Mouse (Mus musculus): ENCODE measurements around the gene Hspb1. TPM values are rescaled to one million over a fixed set of nuclear protein-coding genes. Genes with fewer than 3 reads are reported as not detected.

The Hspb1 gene
- 100 to 1,000 TPM; 239 to 482 TPM for total RNA-seq (2021)
- long read RNA-seq, experiment 1, transcript Hspb1-201 (3 exons, 903 nt), result major isoform, 149 of 154 reads
- long read RNA-seq, experiment 1, partial matches to known transcripts, result 4 of 154 reads
- long read RNA-seq, experiment 1, other reads (novel, unspliced or antisense), result 1 of 154 reads
- long read RNA-seq, experiment 2, transcript Hspb1-201 (3 exons, 903 nt), result major isoform, 99 of 100 reads
- long read RNA-seq, experiment 2, partial matches to known transcripts, result 0 of 100 reads
- long read RNA-seq, experiment 2, other reads (novel, unspliced or antisense), result 1 of 100 reads

GRCm38 (mm10) chr5:135887675-135888102 is at the start of gene Hspb1:
Gene Hspb1 (plus strand): TSS chr5:135887919.
- peak; percentile 94 for DNase-seq (ENCODE audit: low spot score)

DNA sequence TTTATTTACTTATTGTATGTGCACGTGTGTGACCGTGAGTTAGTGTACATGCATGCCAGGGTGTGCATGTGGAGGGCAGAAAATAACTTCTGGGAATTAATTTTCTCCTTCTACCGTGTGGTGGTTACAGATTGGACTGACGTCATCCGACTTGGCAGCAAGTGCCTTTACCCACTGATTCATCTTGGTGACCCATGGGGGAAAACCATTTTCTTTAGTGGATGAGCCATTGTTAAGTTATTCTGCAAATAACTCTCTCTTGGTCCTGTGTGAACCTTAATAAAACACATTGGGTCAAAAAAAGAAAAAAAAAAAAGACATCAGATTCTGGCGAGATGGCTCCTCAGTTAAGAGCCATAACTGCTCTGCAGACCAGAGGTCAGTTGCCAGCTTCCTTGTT is 46.1 kb upstream of the Hspb1 start:
- DNase-seq (ENCODE audit: low spot score), result no peak

- DNase-seq (ENCODE audit: low spot score), result no peak
Measured at GRCm38 (mm10) chr5:135843418-135843817, 44.3 kb upstream of the Hspb1 start.

GRCm38 (mm10) chr5:135845676-135846320 is 41.9 kb upstream of the Hspb1 start:
- DNase-seq (ENCODE audit: low spot score), result no peak

DNA sequence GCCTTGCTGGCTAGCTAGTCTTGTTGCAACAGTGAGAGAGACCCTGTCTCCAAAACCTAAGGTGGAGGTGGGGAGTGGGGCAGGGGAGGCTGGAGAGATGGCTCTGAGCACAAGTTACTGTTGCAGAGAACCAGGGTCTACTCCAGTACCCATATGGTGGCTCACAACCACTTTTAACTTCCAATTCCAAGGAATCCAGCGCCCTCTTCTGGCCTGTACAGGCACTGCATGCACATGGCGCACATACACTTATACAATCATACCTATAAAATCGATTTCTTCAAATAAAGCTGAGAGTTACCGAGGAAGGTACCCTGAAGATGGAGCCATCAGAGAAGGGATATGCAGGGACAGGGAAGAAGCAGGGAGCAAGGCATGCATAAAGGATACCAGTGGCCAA is 40.3 kb upstream of the Hspb1 start:
- no peak for DNase-seq (ENCODE audit: low spot score)

DNA sequence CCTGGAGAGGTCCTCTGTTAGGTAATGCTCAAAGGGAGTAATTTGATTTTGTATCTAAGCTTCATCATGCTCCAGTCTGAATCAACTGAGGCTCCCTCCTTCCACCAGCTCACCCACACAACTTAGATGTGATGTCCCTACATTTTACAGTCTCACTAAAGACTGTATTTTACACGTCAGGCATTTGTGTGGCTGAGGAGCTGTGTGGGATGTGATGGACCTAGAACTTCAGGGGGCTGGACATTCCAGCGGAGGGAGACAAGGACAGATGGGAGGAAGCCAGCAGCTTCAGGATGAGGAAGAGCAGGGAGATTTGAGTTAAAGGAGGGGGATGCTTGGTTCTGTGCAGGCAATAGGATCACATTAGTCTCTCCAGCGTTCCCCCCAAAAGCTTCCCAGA is 39.8 kb upstream of the Hspb1 start:
- DNase-seq (ENCODE audit: low spot score), result no peak

GRCm38 (mm10) chr5:135851024-135851423 is 36.7 kb upstream of the Hspb1 start:
- DNase-seq (ENCODE audit: low spot score), result no peak

GRCm38 (mm10) chr5:135851481-135851880 is 36.2 kb upstream of the Hspb1 start:
- no peak for DNase-seq (ENCODE audit: low spot score)

- DNase-seq (ENCODE audit: low spot score), result no peak
Measured at GRCm38 (mm10) chr5:135852421-135852820, 35.3 kb upstream of the Hspb1 start.

- no peak for DNase-seq (ENCODE audit: low spot score)
Measured at GRCm38 (mm10) chr5:135853731-135854130, 34.0 kb upstream of the Hspb1 start.

DNA sequence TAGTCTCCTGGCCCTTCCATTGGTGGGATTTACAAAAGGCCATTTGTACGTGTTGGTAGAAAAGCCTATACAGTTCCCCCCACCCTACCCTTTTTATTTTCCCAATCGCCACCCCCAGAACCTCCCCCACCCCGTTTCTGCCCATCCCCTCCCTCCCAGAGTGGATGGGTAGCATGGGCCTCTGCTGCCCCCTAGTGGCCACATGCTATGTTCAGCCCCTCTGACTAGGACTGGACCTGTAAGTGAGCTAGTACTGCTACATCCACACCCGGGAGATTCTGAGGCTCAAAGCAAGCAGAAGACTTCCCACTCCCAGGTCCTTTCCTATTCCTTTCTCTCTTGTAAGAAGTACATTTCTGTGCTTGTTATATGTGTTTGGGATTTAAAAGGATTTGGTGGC is 32.6 kb upstream of the Hspb1 start:
- peak; percentile 69 for DNase-seq (ENCODE audit: low spot score)

DNA sequence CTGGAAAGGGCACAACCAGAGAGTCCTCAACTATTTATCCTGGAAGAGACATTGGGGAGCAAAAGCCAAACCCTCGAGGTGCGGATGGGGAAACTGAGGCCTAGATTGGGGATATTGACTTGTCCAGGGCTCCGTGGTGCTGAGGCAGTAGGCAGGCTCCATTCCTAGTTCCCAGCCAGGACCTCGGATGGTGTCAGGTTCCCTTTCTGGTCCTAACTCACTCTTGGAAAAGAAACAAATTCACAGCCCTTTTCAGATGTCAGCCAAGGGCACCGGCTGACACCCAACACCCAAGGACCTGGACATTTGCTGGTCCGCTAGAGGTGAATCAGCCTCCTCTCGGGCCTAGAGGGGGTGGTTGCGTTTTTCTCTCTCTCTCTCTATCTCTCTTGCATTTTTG is 21.1 kb upstream of the Hspb1 start:
- peak; percentile 61 for DNase-seq (ENCODE audit: low spot score)

- DNase-seq (ENCODE audit: low spot score), result no peak
Measured at GRCm38 (mm10) chr5:135867637-135868593, 19.8 kb upstream of the Hspb1 start.

DNA sequence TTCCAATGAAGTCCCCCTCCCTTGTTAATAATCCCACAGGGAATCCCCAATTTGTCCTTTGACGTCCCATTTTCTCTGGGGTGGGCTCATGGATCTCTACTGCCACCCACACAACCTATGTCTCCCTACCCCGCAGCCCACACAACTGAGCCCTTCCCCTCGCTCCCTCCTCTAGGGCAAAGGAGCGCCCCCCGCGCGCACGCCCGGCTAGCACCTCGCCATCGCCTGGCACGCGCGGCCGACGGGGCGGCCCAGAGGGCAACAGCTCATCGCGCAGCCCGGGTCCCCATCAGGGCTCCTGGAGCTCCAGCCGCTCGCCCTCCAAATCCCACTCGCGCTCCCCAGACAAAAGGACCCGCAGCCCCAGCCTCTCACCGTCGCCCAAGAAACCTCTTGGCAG is 19.1 kb upstream of the Hspb1 start:
- no peak for DNase-seq (ENCODE audit: low spot score)

- DNase-seq (ENCODE audit: low spot score), result no peak
Measured at GRCm38 (mm10) chr5:135869661-135870423, 17.9 kb upstream of the Hspb1 start.

GRCm38 (mm10) chr5:135870505-135870904 is 17.2 kb upstream of the Hspb1 start:
- DNase-seq (ENCODE audit: low spot score), result no peak

- no peak for DNase-seq (ENCODE audit: low spot score)
Measured at GRCm38 (mm10) chr5:135872996-135873395, 14.7 kb upstream of the Hspb1 start.

DNA sequence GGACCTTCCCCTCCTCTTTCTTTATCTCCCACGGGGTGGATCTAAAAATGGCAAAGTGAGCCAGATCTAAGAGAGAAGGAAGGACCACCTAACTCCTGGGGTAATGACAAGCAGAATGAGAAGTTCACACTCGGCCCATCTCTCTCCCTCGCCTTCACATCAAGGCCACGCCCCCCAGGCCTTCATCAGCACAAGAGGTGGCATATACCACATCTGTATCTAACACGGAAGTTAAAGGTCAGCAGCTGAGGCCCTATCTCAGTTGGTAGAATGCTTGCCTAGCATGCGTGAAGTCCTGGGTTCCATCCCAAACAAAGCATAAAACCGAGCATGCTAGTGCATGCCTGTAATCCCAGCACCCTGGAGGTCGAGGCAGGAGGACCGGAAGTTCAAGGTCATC is 14.0 kb upstream of the Hspb1 start:
- DNase-seq (ENCODE audit: low spot score), result no peak

GRCm38 (mm10) chr5:135877180-135877579 is 10.5 kb upstream of the Hspb1 start:
- peak; percentile 73 for DNase-seq (ENCODE audit: low spot score)

DNA sequence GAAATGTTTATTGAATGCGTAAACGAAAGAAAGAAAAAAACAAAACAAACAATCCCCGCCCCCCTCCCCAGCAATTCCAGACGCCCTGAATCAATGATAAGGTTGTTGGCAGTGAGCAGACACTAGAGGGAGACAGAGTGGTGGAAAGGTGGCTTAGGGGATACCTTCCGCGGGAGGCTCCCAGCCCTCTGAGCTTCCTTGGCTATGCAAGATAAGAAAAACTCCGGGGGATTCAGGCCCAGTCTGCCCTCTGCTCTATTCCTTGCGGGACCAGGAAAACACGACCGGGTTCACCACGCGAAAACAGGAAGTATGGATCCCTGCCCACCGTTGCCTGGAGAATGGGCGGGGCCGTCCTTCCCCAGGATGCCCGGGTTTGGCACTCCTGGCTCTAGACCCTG is 9.9 kb upstream of the Hspb1 start:
- DNase-seq (ENCODE audit: low spot score), result peak; percentile 69

DNA sequence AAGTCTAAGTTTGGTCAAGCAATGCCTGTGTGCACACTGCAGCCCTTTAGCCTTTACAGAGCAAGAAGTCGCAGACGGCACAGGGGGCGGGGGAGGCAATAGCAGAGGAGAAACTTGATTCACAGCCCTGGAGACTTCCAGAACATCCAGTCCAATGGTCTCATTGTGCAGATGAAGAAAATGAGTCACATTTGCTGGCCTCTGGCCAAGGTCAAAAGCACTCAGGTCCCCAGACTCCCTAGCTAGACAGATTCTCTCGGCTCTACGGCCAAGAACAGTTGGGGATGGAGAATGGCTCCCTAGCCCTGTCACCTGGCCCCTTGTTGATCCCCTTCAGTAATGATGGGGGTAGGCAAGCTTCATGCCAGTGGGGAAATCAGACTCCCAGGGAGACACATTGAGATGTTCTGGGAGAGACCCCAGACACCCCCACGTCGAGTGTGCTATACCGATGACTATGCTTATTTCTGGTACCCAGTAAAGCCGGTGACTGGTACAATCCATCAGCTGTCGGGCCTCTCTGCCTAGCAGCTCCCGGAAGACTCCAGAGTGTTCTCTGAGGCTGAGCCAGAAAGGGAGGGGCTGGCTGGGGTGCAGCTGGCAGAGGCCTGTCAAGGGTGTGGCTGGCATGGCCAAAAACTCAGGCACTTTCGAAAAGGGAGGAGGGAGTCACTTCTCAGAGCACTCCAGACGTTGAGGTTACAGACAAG is 8.1 kb upstream of the Hspb1 start:
- peak; percentile 94 for DNase-seq (ENCODE audit: low spot score)
